Mouse (Mus musculus) adrenal gland, postnatal 10 days (tissue): Measurements from ENCODE around the gene H2-Ab1. TPM values are rescaled to one million over a fixed set of nuclear protein-coding genes. Genes with fewer than 3 reads are reported as not detected.
"Not testable (repeated sequence)": the region's sequence is repeated elsewhere in the genome, so short reads cannot be mapped to it uniquely, and the experiment has no call there.

Experiments used
- DNase-seq: peaks from one replicate; pipeline ENCODE4 v3.0.0; 2021; ENCODE audit warnings: mixed read lengths
- total RNA-seq, 2 experiments: library from RNA; stranded (reverse); gene quantifications; 2 replicates each; pipeline ENCODE4 v1.2.3; 2021

The H2-Ab1 gene
- total RNA-seq, 2 experiments from 2014 or later = 27.9 to 36.1 TPM

DNA sequence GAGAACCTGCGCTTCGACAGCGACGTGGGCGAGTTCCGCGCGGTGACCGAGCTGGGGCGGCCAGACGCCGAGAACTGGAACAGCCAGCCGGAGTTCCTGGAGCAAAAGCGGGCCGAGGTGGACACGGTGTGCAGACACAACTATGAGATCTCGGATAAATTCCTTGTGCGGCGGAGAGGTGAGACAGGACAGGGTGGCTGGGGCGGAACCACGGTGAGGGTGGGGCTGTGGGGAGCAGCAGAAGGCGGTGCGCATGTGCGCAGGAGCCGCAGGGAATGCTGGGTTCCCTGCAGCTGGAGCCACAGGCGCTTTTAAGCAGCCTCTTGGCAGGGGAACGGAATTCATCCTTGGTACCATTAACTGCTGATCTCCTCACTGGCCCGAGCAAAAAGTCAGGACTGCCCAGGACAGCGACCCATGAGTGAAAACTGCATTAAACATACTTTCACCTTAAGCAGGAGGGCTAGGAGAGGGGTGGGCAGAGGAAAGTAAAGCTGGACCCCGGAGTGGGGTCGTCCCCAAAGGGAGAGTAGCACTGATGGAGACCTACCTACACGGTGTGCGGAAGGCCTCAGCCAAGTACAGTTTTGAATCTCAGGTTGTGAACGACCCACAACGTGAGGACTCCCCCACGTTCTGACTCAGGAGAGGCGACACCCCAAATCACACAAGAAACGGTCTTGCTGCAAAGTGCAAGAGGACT, 52.3 kb downstream of the H2-Ab1 start:
- DNase-seq = peak; percentile 84

DNA sequence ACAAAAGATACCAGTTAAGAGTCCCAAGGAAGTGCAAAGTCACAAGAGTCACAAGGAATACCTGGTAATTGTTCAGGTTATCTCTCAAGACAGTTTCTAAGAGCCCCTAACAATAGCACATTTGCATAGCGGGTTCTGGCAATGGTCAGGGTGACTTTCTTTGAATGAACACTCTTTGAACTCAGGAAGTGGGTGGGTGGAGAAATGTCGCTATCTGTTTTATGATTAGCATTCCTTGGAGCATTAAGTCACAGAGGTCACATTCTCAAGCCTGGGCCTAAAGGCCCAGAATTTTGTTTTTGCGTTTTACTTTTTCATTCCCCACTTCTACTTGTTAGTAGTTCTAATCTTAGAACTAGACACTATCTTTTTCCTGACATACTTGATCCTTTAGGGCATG, 53.0 kb downstream of the H2-Ab1 start:
- DNase-seq = not testable (repeated sequence)

GRCm38 (mm10) chr17:34312185-34312584, 54.7 kb downstream of the H2-Ab1 start:
- no peak for DNase-seq

- peak; percentile 88 for DNase-seq
Measured at GRCm38 (mm10) chr17:34313393-34313792, 55.9 kb downstream of the H2-Ab1 start.

DNA sequence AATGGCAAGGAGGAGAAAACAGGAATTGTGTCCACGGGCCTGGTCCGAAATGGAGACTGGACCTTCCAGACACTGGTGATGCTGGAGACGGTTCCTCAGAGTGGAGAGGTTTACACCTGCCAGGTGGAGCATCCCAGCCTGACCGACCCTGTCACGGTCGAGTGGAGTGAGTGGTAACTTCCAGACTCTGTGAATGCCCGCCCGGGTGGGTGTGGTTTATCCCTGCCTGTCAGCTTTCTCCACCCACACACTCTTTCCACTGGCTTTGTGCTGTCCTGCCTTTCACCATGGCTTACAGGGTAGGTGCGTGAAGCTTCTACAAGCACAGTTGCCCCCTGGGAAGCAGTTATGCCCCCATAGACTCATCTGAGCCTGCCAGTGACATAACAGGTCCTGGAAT, 56.8 kb downstream of the H2-Ab1 start:
- no peak for DNase-seq

- no peak for DNase-seq
Measured at GRCm38 (mm10) chr17:34315512-34315911, 58.0 kb downstream of the H2-Ab1 start.

GRCm38 (mm10) chr17:34316697-34317096, 59.2 kb downstream of the H2-Ab1 start:
- no peak for DNase-seq

DNA sequence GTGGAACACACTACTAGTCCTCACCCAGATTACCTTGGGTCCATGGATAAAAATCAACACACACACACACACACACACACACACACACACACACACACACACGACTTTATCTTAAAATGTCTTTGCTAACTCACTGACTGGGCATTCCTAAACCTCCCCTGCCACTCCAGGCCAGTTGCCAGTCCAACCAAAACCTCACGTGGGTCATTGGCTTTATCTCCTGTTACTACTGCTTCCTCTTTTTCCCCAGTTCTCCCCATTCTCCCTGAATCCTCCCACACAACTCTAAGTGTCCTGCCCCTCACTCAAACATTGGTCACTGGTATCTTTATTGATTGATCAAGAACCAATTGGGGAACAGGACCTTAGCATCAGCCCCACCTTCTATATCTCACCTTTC, 59.8 kb downstream of the H2-Ab1 start:
- DNase-seq = no peak

Other genes starting within 250 kb of the H2-Ab1 start
- 10 to 100 TPM; 29.8 to 36.5 TPM for gene Ring1, start 233.0 kb upstream of the H2-Ab1 start, total RNA-seq
- 100 to 1,000 TPM; 184 to 194 TPM for gene H2-Ke6, start 229.6 kb upstream of the H2-Ab1 start, total RNA-seq
- 100 to 1,000 TPM; 115 to 140 TPM for gene Slc39a7, start 226.0 kb upstream of the H2-Ab1 start, total RNA-seq
- 10 to 100 TPM; 62.3 to 76.1 TPM for gene Rxrb, start 225.9 kb upstream of the H2-Ab1 start, total RNA-seq
- 10 to 100 TPM in 1 of 2 experiments, 1 to 10 TPM in 1; 4.2 to 15.0 TPM for gene Col11a2, start 218.3 kb upstream of the H2-Ab1 start, total RNA-seq
- gene H2-Oa, start 165.3 kb upstream of the H2-Ab1 start, total RNA-seq = 1 to 10 TPM; 1.4 to 1.5 TPM
- 10 to 100 TPM in 1 of 2 experiments, 1 to 10 TPM in 1; 8.9 to 15.2 TPM for gene H2-DMa, start 138.1 kb upstream of the H2-Ab1 start, total RNA-seq
- 100 to 1,000 TPM; 170 to 181 TPM for gene Brd2, start 135.1 kb upstream of the H2-Ab1 start, total RNA-seq
- gene H2-DMb2, start 114.4 kb upstream of the H2-Ab1 start, total RNA-seq = 1 to 10 TPM; 4.5 to 4.8 TPM
- gene H2-DMb1, start 104.6 kb upstream of the H2-Ab1 start, total RNA-seq = 1 to 10 TPM; 3.6 to 5.8 TPM
- 10 to 100 TPM; 11.9 to 15.5 TPM for gene Tap1, start 70.1 kb upstream of the H2-Ab1 start, total RNA-seq
- gene Psmb9, start 69.9 kb upstream of the H2-Ab1 start, total RNA-seq = 10 to 100 TPM; 13.5 to 18.2 TPM
- 10 to 100 TPM; 22.8 to 29.1 TPM for gene Psmb8, start 60.0 kb upstream of the H2-Ab1 start, total RNA-seq
- gene Tap2, start 54.2 kb upstream of the H2-Ab1 start, total RNA-seq = 10 to 100 TPM; 32.8 to 35.0 TPM
- gene H2-Ob, start 18.8 kb upstream of the H2-Ab1 start, total RNA-seq = 1 to 10 TPM; 2.7 to 3.5 TPM
- gene H2-Aa, start 30.1 kb downstream of the H2-Ab1 start, total RNA-seq = 10 to 100 TPM; 40.5 to 44.8 TPM
- gene H2-Eb1, start 48.2 kb downstream of the H2-Ab1 start, total RNA-seq = 10 to 100 TPM; 33.3 to 37.7 TPM
- under 1 TPM; 0.21 to 0.39 TPM for gene H2-Eb2, start 68.0 kb downstream of the H2-Ab1 start, total RNA-seq
- gene Btnl2, start 97.1 kb downstream of the H2-Ab1 start, total RNA-seq = under 1 TPM; 0.48 to 0.66 TPM
- gene Btnl1, start 119.4 kb downstream of the H2-Ab1 start, total RNA-seq = not detected
- 1 to 10 TPM; 1.5 to 3.6 TPM for gene BC051142, start 141.1 kb downstream of the H2-Ab1 start, total RNA-seq
- not detected for gene Btnl4, start 219.6 kb downstream of the H2-Ab1 start, total RNA-seq